Mouse (Mus musculus) heart, embryonic 11.5 days (tissue): ENCODE results near the gene Adamts17. TPM values are rescaled to one million over a fixed set of nuclear protein-coding genes. Genes with fewer than 3 reads are reported as not detected.

Experiments
- ATAC-seq: fragments of 200-750 bp; cut with Nextera tagmentation; replicated peaks from 2 replicates; pipeline ENCODE4 v1.8.0; 2017; ENCODE audit warnings: moderate library complexity; ENCODE audit not compliant: insufficient number of reproducible peaks, low FRiP score, low TSS enrichment
- H3K27ac ChIP-seq: fragments of 300-500 bp; sonication (generic); 2 replicates; pipeline ENCODE4 v1.5.1; 2014; ENCODE audit warnings: mild to moderate bottlenecking, low read depth, low read length
- H3K27me3 ChIP-seq: fragments of 300-500 bp; sonication (generic); 2 replicates; pipeline ENCODE4 v1.6.1; 2014; ENCODE audit warnings: mild to moderate bottlenecking, low read length, mixed read lengths; ENCODE audit not compliant: control insufficient read depth, insufficient read depth
- H3K36me3 ChIP-seq: fragments of 300-500 bp; sonication (generic); 2 replicates; pipeline ENCODE4 v1.6.1; 2014; ENCODE audit warnings: mild to moderate bottlenecking, low read length, moderate library complexity, mixed read lengths; ENCODE audit not compliant: control insufficient read depth, insufficient read depth
- H3K4me1 ChIP-seq: fragments of 300-500 bp; sonication (generic); 2 replicates; pipeline ENCODE4 v1.6.1; 2014; ENCODE audit warnings: low read length; ENCODE audit not compliant: control insufficient read depth, insufficient read depth
- H3K4me2 ChIP-seq: fragments of 300-500 bp; sonication (generic); 2 replicates; pipeline ENCODE4 v1.6.1; 2014; ENCODE audit warnings: mild to moderate bottlenecking, moderate library complexity
- H3K4me3 ChIP-seq: fragments of 300-500 bp; sonication (generic); 2 replicates; pipeline ENCODE4 v1.5.1; 2014; ENCODE audit warnings: low read depth, low read length
- H3K9ac ChIP-seq: fragments of 300-500 bp; sonication (generic); 2 replicates; pipeline ENCODE4 v1.6.1; 2014; ENCODE audit warnings: mild to moderate bottlenecking, low read depth, low read length, moderate library complexity
- H3K9me3 ChIP-seq: fragments of 300-500 bp; sonication (generic); replicated peaks from 2 replicates; pipeline ENCODE4 v1.6.1; 2016; ENCODE audit warnings: low read length; ENCODE audit not compliant: control insufficient read depth
- WGBS: fragments of 180-500 bp; shearing (Covaris S2); extraction: QIAGEN DNeasy Blood & Tissue Kit; methylation state at CpG from one replicate; pipeline ENCODE4 v1.1.7; 2014; ENCODE audit not compliant: insufficient replicate concordance; 5-methylcytosine and 5-hydroxymethylcytosine counted together
- polyA plus RNA-seq: library from polyadenylated mRNA; unstranded; fragments of >200 nt; fragmentation: Nextera tagmentation; extraction: Ambion mirVana; gene quantifications from 2 replicates; pipeline ENCODE4 v1.2.1, GENCODE M21; 2014

Adamts17 gene
- polyA plus RNA-seq, 1 experiment from 2014 or later, result 2.8 TPM

- Histone ChIP-seq H3K9ac (no peak overlapping the region), H3K9me3 (no peaks in the 10 kb centered on the region), H3K4me2 (no peak overlapping the region), H3K27ac (no peak overlapping the region), H3K27me3 (no peaks in the 10 kb centered on the region), H3K36me3 (no peaks in the 10 kb centered on the region), H3K4me1 (no peaks in the 10 kb centered on the region), H3K4me3 (no peak overlapping the region)
- WGBS, result 57% methylated on average over 5 of the region's 5 CpGs
- ATAC-seq, result no peak
Measured at GRCm38 (mm10) chr7:66803798-66804197, 35.7 kb upstream of the Adamts17 start.

- Histone ChIP-seq H3K4me3 (no peak overlapping the region), H3K27ac (no peak overlapping the region), H3K4me2 (no peak overlapping the region), H3K9ac (no peak overlapping the region), H3K27me3 (no peaks in the 10 kb centered on the region), H3K36me3 (no peaks in the 10 kb centered on the region), H3K4me1 (no peaks in the 10 kb centered on the region), H3K9me3 (no peaks in the 10 kb centered on the region)
- no peak for ATAC-seq
- WGBS, result 57% methylated on average over 3 of the region's 3 CpGs
Measured at GRCm38 (mm10) chr7:66806801-66807200, 32.7 kb upstream of the Adamts17 start.

- H3K9ac ChIP-seq, result no peak overlapping the region
- 89% methylated on average over 7 of the region's 7 CpGs for WGBS
- no peaks in the 10 kb centered on the region for H3K9me3 ChIP-seq
Measured at GRCm38 (mm10) chr7:66810436-66810835, 29.1 kb upstream of the Adamts17 start.

GRCm38 (mm10) chr7:66811294-66811693, 28.2 kb upstream of the Adamts17 start:
- Histone ChIP-seq H3K4me3 (no peak overlapping the region), H3K9me3 (no peaks in the 10 kb centered on the region), H3K4me1 (no peaks in the 10 kb centered on the region), H3K4me2 (no peak overlapping the region), H3K36me3 (no peaks in the 10 kb centered on the region), H3K9ac (no peak overlapping the region), H3K27ac (no peak overlapping the region), H3K27me3 (no peaks in the 10 kb centered on the region)
- no peak for ATAC-seq
- 60% methylated on average over 1 of the region's 1 CpGs for WGBS

More at GRCm38 (mm10) chr7:66810436-66810835, 29.1 kb upstream of the Adamts17 start:
- Histone ChIP-seq H3K27me3 (no peaks in the 10 kb centered on the region), H3K4me1 (no peaks in the 10 kb centered on the region), H3K27ac (no peak overlapping the region), H3K4me3 (no peak overlapping the region), H3K36me3 (no peaks in the 10 kb centered on the region), H3K4me2 (no peak overlapping the region)
- no peak for ATAC-seq

- Histone ChIP-seq H3K9ac (no peak overlapping the region), H3K27ac (no peak overlapping the region), H3K36me3 (no peaks in the 10 kb centered on the region), H3K27me3 (no peaks in the 10 kb centered on the region), H3K4me2 (no peak overlapping the region), H3K4me3 (no peak overlapping the region), H3K9me3 (no peaks in the 10 kb centered on the region), H3K4me1 (no peaks in the 10 kb centered on the region)
- 90% methylated on average over 4 of the region's 4 CpGs for WGBS
- ATAC-seq, result no peak
Measured at GRCm38 (mm10) chr7:66812289-66812688, 27.2 kb upstream of the Adamts17 start.

- Histone ChIP-seq H3K9ac (no peak overlapping the region), H3K36me3 (no peaks in the 10 kb centered on the region), H3K27me3 (no peaks in the 10 kb centered on the region), H3K4me3 (no peak overlapping the region), H3K27ac (no peak overlapping the region), H3K9me3 (no peaks in the 10 kb centered on the region), H3K4me2 (no peak overlapping the region), H3K4me1 (no peaks in the 10 kb centered on the region)
- no peak for ATAC-seq
- WGBS, result 67% methylated on average over 9 of the region's 9 CpGs
Measured at GRCm38 (mm10) chr7:66812737-66813136, 26.8 kb upstream of the Adamts17 start.

- Histone ChIP-seq H3K27ac (no peak overlapping the region), H3K4me1 (no peaks in the 10 kb centered on the region), H3K9me3 (no peaks in the 10 kb centered on the region), H3K36me3 (no peaks in the 10 kb centered on the region), H3K4me2 (no peak overlapping the region), H3K27me3 (no peaks in the 10 kb centered on the region), H3K4me3 (no peak overlapping the region), H3K9ac (no peak overlapping the region)
- no peak for ATAC-seq
- WGBS, result 50% methylated on average over 1 of the region's 1 CpGs
Measured at GRCm38 (mm10) chr7:66813172-66813571, 26.4 kb upstream of the Adamts17 start.

- Histone ChIP-seq H3K4me1 (no peaks in the 10 kb centered on the region), H3K9me3 (no peaks in the 10 kb centered on the region), H3K9ac (no peak overlapping the region), H3K36me3 (no peaks in the 10 kb centered on the region), H3K27ac (no peak overlapping the region), H3K4me2 (no peak overlapping the region), H3K27me3 (no peaks in the 10 kb centered on the region), H3K4me3 (no peak overlapping the region)
- no peak for ATAC-seq
- WGBS, result 75% methylated on average over 6 of the region's 6 CpGs
Measured at GRCm38 (mm10) chr7:66815526-66815925, 24.0 kb upstream of the Adamts17 start.

- Histone ChIP-seq H3K4me1 (no peaks in the 10 kb centered on the region), H3K27me3 (no peaks in the 10 kb centered on the region), H3K9me3 (no peaks in the 10 kb centered on the region), H3K4me2 (no peak overlapping the region), H3K4me3 (no peak overlapping the region), H3K36me3 (no peaks in the 10 kb centered on the region), H3K9ac (no peak overlapping the region), H3K27ac (no peak overlapping the region)
- 31% methylated on average over 6 of the region's 6 CpGs for WGBS
- ATAC-seq, result no peak
Measured at GRCm38 (mm10) chr7:66820034-66820433, 19.5 kb upstream of the Adamts17 start.
